8 mouse cellular contexts compared by ENCODE assay signal in genomic region chr5:36089243-36089642, GRCm38 (mm10).
DNase-seq lines count a peak whose midpoint lies in the region; ATAC-seq and TF ChIP-seq lines count a peak whose summit lies in the region.

No protein-coding gene starts in this region.

- no peak for TF ChIP-seq CTCF in intestine, postnatal 0 days (IDR thresholded peaks at IDR 0.05; ENCODE audit: low read depth)
- no peak for TF ChIP-seq CTCF in CH12.LX (conservative IDR thresholded peaks at IDR 0.05 in 1 of 2, IDR thresholded peaks at IDR 0.05 in 1 of 2; ENCODE audit: low read depth in 2 of 2, low read length in 2 of 2)
- no peak for TF ChIP-seq CTCF in liver, postnatal 0 days (IDR thresholded peaks at IDR 0.05; ENCODE audit: low read depth)

- H3K27me3 ChIP-seq in intestine, embryonic 14.5 days (replicated peaks; ENCODE audit: control insufficient read depth, insufficient read depth, low read length): no peaks in the 10 kb centered on the region
- H3K27me3 ChIP-seq in intestine, postnatal 0 days (replicated peaks; ENCODE audit: control insufficient read depth, insufficient read depth, low read length): no peaks in the 10 kb centered on the region
- H3K27me3 ChIP-seq in CH12.LX (replicated peaks): peaks cover 22% of the 10 kb centered on the region
- no peaks in the 10 kb centered on the region for H3K27me3 ChIP-seq in liver, postnatal 0 days (ENCODE audit: insufficient read depth, low read length)
- H3K27me3 ChIP-seq in splenic B cell, adult 2 months (ENCODE audit: control insufficient read depth, insufficient read depth, low read length, poor library complexity, severe bottlenecking): no peaks in the 10 kb centered on the region

- no peak for ATAC-seq in intestine, embryonic 14.5 days (replicated peaks; ENCODE audit: low FRiP score, low TSS enrichment, low read depth)
- ATAC-seq in intestine, postnatal 0 days: no peak
- ATAC-seq in liver, postnatal 0 days: peak; percentile 83

- H3K27ac ChIP-seq in intestine, embryonic 14.5 days (ENCODE audit: low read depth): peak overlapping the region; percentile 38
- no peak overlapping the region for H3K27ac ChIP-seq in intestine, postnatal 0 days (ENCODE audit: low read depth, low read length)
- H3K27ac ChIP-seq in CH12.LX (ENCODE audit: insufficient read depth, low read depth): peak overlapping the region; percentile 45; the same call in 1 of the 2 replicates
- peak overlapping the region; percentile 75 for H3K27ac ChIP-seq in liver, postnatal 0 days (ENCODE audit: low read depth)

- in situ Hi-C loops in CH12.LX (cut with MboI; ENCODE audit: low pct_ligation_motif_present, low pct_unique_long_range_greater_than_20kb, low sequenced_read_pairs): no loop called here

- no peak for TF ChIP-seq RAD21 in CH12.LX (IDR thresholded peaks at IDR 0.05; ENCODE audit: low read depth, low read length)

- no peak for DNase-seq in intestine, embryonic 14.5 days (ENCODE audit: low spot score)
- DNase-seq in CH12.LX (ENCODE audit: extremely low read depth): peak; percentile 82
- peak; percentile 45 for DNase-seq in liver, postnatal 0 days
- DNase-seq in splenic B cell, adult 2 months (ENCODE audit: low read depth, low spot score): peak; percentile 80
- no peak for DNase-seq in urinary bladder, postnatal 36 days (ENCODE audit: low spot score in 2 of 2)
- DNase-seq in layer of hippocampus, postnatal 25 days (ENCODE audit: extremely low spot score in 1 of 2, low spot score in 1 of 2): no peak
- DNase-seq in urinary bladder, postnatal 25 days (ENCODE audit: low spot score): no peak

- H3K36me3 ChIP-seq in intestine, embryonic 14.5 days (ENCODE audit: control insufficient read depth, insufficient read depth, low read length): no peaks in the 10 kb centered on the region
- H3K36me3 ChIP-seq in intestine, postnatal 0 days (ENCODE audit: control insufficient read depth, insufficient read depth): no peaks in the 10 kb centered on the region
- H3K36me3 ChIP-seq in CH12.LX (replicated peaks in 1 of 2; ENCODE audit: control insufficient read depth in 1 of 2, insufficient read depth in 1 of 2, low read length in 1 of 2): no peaks in the 10 kb centered on the region
- no peaks in the 10 kb centered on the region for H3K36me3 ChIP-seq in liver, postnatal 0 days (replicated peaks; ENCODE audit: insufficient read depth, low read length)
- no peaks in the 10 kb centered on the region for H3K36me3 ChIP-seq in splenic B cell, adult 2 months (ENCODE audit: control insufficient read depth, insufficient read depth, low read length, poor library complexity, severe bottlenecking)

- 0 out of 2 replicates have a peak, but pooled peaks have one; percentile 20 for TF ChIP-seq POLR2A in CH12.LX (IDR thresholded peaks at IDR 0.05; ENCODE audit: low read depth, low read length)

- H3K4me2 ChIP-seq in intestine, embryonic 14.5 days (ENCODE audit: low read length): no peak overlapping the region
- H3K4me2 ChIP-seq in intestine, postnatal 0 days (replicated peaks; ENCODE audit: low read depth): no peak overlapping the region
- no peak overlapping the region for H3K4me2 ChIP-seq in CH12.LX (ENCODE audit: insufficient read depth, low read depth, poor library complexity, severe bottlenecking)
- no peak overlapping the region for H3K4me2 ChIP-seq in liver, postnatal 0 days (ENCODE audit: low read depth, low read length)

- no peaks in the 10 kb centered on the region for H3K4me1 ChIP-seq in intestine, embryonic 14.5 days (replicated peaks; ENCODE audit: control insufficient read depth, insufficient read depth, low read length)
- no peaks in the 10 kb centered on the region for H3K4me1 ChIP-seq in intestine, postnatal 0 days (replicated peaks; ENCODE audit: control insufficient read depth, insufficient read depth, low read length)
- peaks cover 25 to 39% of the 10 kb centered on the region in 2 experiments for H3K4me1 ChIP-seq in CH12.LX (ENCODE audit: control insufficient read depth in 1 of 2, insufficient read depth in 2 of 2)
- peaks cover 2% of the 10 kb centered on the region for H3K4me1 ChIP-seq in liver, postnatal 0 days (ENCODE audit: insufficient read depth)

- dilution Hi-C loops in CH12.LX (cut with MboI; ENCODE audit: extremely low pct_ligation_motif_present, extremely low pct_unique_long_range_greater_than_20kb, low sequenced_read_pairs): no loop called here

- WGBS in intestine, embryonic 14.5 days: 68% methylated on average over 2 of the region's 2 CpGs
- WGBS in intestine, postnatal 0 days: 74% methylated on average over 2 of the region's 2 CpGs
- WGBS in liver, postnatal 0 days (ENCODE audit: insufficient replicate concordance): 21% methylated on average over 2 of the region's 2 CpGs

- no peak overlapping the region for H3K4me3 ChIP-seq in intestine, embryonic 14.5 days (ENCODE audit: low read depth, low read length)
- H3K4me3 ChIP-seq in intestine, postnatal 0 days (ENCODE audit: low read depth, low read length): no peak overlapping the region
- no peak overlapping the region for H3K4me3 ChIP-seq in CH12.LX (replicated peaks in 1 of 3; ENCODE audit: low read depth in 2 of 3, low read length in 2 of 3, poor library complexity in 1 of 3)
- H3K4me3 ChIP-seq in liver, postnatal 0 days (ENCODE audit: low read depth, low read length): no peak overlapping the region

- no peak overlapping the region for H3K9ac ChIP-seq in intestine, embryonic 14.5 days (ENCODE audit: low read length)
- H3K9ac ChIP-seq in intestine, postnatal 0 days (ENCODE audit: low read depth, low read length): no peak overlapping the region
- H3K9ac ChIP-seq in CH12.LX (ENCODE audit: insufficient read depth, low read depth): no peak overlapping the region
- no peak overlapping the region for H3K9ac ChIP-seq in liver, postnatal 0 days (replicated peaks)

- no peaks in the 10 kb centered on the region for H3K79me2 ChIP-seq in CH12.LX (replicated peaks; ENCODE audit: control insufficient read depth, extremely low read depth, insufficient read depth, poor library complexity, severe bottlenecking)

- no peaks in the 10 kb centered on the region for H3K9me3 ChIP-seq in intestine, embryonic 14.5 days (ENCODE audit: control insufficient read depth, low read length)
- no peaks in the 10 kb centered on the region for H3K9me3 ChIP-seq in intestine, postnatal 0 days (ENCODE audit: control insufficient read depth)
- H3K9me3 ChIP-seq in CH12.LX (replicated peaks; ENCODE audit: low read length): no peaks in the 10 kb centered on the region
- no peaks in the 10 kb centered on the region for H3K9me3 ChIP-seq in liver, postnatal 0 days (ENCODE audit: low read length)

- TF ChIP-seq EP300 in CH12.LX (IDR thresholded peaks at IDR 0.05; ENCODE audit: low read length): peak; percentile 75
- TF ChIP-seq EP300 in liver, postnatal 0 days (IDR thresholded peaks at IDR 0.05; ENCODE audit: low read depth): peak; percentile 67; the same call in 1 of the 2 replicates

TF ChIP-seq in CH12.LX, 34 proteins besides CTCF, POLR2A, EP300 and RAD21 (continues in another document):
- TF ChIP-seq NRF1 (IDR thresholded peaks at IDR 0.05; ENCODE audit: low read depth, low read length) (no peak), MYC (IDR thresholded peaks at IDR 0.05; ENCODE audit: low read depth, low read length) (0 out of 2 replicates have a peak, but pooled peaks have one; percentile 36), MAX (IDR thresholded peaks at IDR 0.05; ENCODE audit: low read length) (no peak), NELFE (IDR thresholded peaks at IDR 0.05; ENCODE audit: low read depth, low read length) (0 out of 2 replicates have a peak, but pooled peaks have one; percentile 26), ELF1 (IDR thresholded peaks at IDR 0.05; ENCODE audit: low read depth, low read length) (peak; percentile 75), USF2 (conservative IDR thresholded peaks at IDR 0.05; ENCODE audit: low read depth, low read length) (no peak), MXI1 (IDR thresholded peaks at IDR 0.05; ENCODE audit: low read depth, low read length) (no peak), SIN3A (IDR thresholded peaks at IDR 0.05; ENCODE audit: low read length) (no peak), MAFK (IDR thresholded peaks at IDR 0.05; ENCODE audit: insufficient replicate concordance, low read length) (0 out of 2 replicates have a peak, but pooled peaks have one; percentile 38), ZMIZ1 (IDR thresholded peaks at IDR 0.05; ENCODE audit: low read depth, low read length) (no peak), USF1 (IDR thresholded peaks at IDR 0.05; ENCODE audit: low read depth, low read length) (no peak), TCF12 (IDR thresholded peaks at IDR 0.05; ENCODE audit: low read depth, low read length) (0 out of 2 replicates have a peak, but pooled peaks have one; percentile 43), ZKSCAN1 (IDR thresholded peaks at IDR 0.05; ENCODE audit: borderline replicate concordance, low read depth, low read length) (no peak), POLR2AphosphoS2 (IDR thresholded peaks at IDR 0.05; ENCODE audit: low read depth, low read length) (no peak), RCOR1 (conservative IDR thresholded peaks at IDR 0.05; ENCODE audit: low read depth, low read length) (no peak), E2F4 (IDR thresholded peaks at IDR 0.05; ENCODE audit: insufficient replicate concordance, low read depth, low read length) (no peak), SMC3 (IDR thresholded peaks at IDR 0.05; ENCODE audit: low read depth, low read length) (no peak), CHD2 (IDR thresholded peaks at IDR 0.05; ENCODE audit: low read length) (peak; percentile 63; the same call in 1 of the 2 replicates), HCFC1 (IDR thresholded peaks at IDR 0.05; ENCODE audit: low read depth, low read length) (peak; percentile 49), PAX5 (IDR thresholded peaks at IDR 0.05; ENCODE audit: low read length) (no peak), JUND (conservative IDR thresholded peaks at IDR 0.05; ENCODE audit: low read depth, low read length) (no peak; the same call in 1 of the 2 replicates), KAT2A (IDR thresholded peaks at IDR 0.05; ENCODE audit: insufficient replicate concordance, low read length) (no peak), BHLHE40 (IDR thresholded peaks at IDR 0.05; ENCODE audit: low read depth, low read length) (peak; percentile 63), JUN (IDR thresholded peaks at IDR 0.05; ENCODE audit: insufficient read depth, low read depth, low read length) (no peak), MAZ (IDR thresholded peaks at IDR 0.05; ENCODE audit: low read depth, low read length) (no peak), GABPA (IDR thresholded peaks at IDR 0.05; ENCODE audit: insufficient replicate concordance, low read depth, low read length) (no peak), ZC3H11A (IDR thresholded peaks at IDR 0.05; ENCODE audit: low read depth, low read length) (no peak), UBTF (IDR thresholded peaks at IDR 0.05; ENCODE audit: low read depth, low read length) (no peak), ZNF384 (IDR thresholded peaks at IDR 0.05; ENCODE audit: low read depth, low read length) (no peak), ETS1 (conservative IDR thresholded peaks at IDR 0.05; ENCODE audit: low read depth, low read length) (peak; percentile 44), TBP (conservative IDR thresholded peaks at IDR 0.05; ENCODE audit: low read depth, low read length) (no peak)

Comparison
In these comparisons a context has a peak if more than half of its experiments do, and no peak if none do; other contexts are left out.
1. DNase-seq: peak in CH12.LX (single experiment), liver, postnatal 0 days (single experiment) and splenic B cell, adult 2 months (single experiment); none in intestine, embryonic 14.5 days (single experiment), urinary bladder, postnatal 36 days (0 of 2), layer of hippocampus, postnatal 25 days (0 of 2) and urinary bladder, postnatal 25 days (single experiment).